Mouse (Mus musculus) MEL (cell line): ENCODE measurements at regions not wholly inside any gene's neighbourhood (a gene's known extent, or its start where the extent isn't known, plus 50 kb on each side); places are given as distances from the start of the nearest gene placed in this dataset.

ENCODE experiments used
- DNase-seq: peaks from one replicate; pipeline ENCODE4 v3.0.0; 2011; ENCODE audit warnings: low read depth, low spot score
- H3K27ac ChIP-seq: 2 replicates; pipeline ENCODE4 v1.5.1; 2012; ENCODE audit warnings: low read depth, mild to moderate bottlenecking, control low read depth, low read length, moderate library complexity; ENCODE audit not compliant: control insufficient read depth
- H3K27me3 ChIP-seq, 2 experiments: fragments of 150-350 bp in 1 of 2; sonication (generic) in 1 of 2; 2 replicates each; pipeline ENCODE4 v1.6.1; 2012; ENCODE audit warnings: low read length in 2 of 2, mild to moderate bottlenecking in 2 of 2, improper control_type of control experiment in 1 of 2, moderate library complexity in 1 of 2; ENCODE audit not compliant: insufficient read depth in 2 of 2, control insufficient read depth in 1 of 2
- H3K36me3 ChIP-seq, 2 experiments: 2 replicates each; pipeline ENCODE4 v1.6.1; 2012 to 2014; ENCODE audit warnings: low read length in 2 of 2, improper control_type of control experiment in 1 of 2, inconsistent platforms in 1 of 2, mild to moderate bottlenecking in 1 of 2; ENCODE audit not compliant: insufficient read depth in 2 of 2, control insufficient read depth in 1 of 2
- H3K4me1 ChIP-seq, 2 experiments: fragments of 150-350 bp in 1 of 2; sonication (generic) in 1 of 2; 2 replicates each; pipeline ENCODE4 v1.6.1; 2012; ENCODE audit warnings: low read length in 2 of 2, improper control_type of control experiment in 1 of 2, mild to moderate bottlenecking in 1 of 2; ENCODE audit not compliant: insufficient read depth in 2 of 2, control insufficient read depth in 1 of 2
- H3K4me3 ChIP-seq, 2 experiments: fragments of 150-350 bp in 1 of 2; sonication (generic) in 1 of 2; 2 replicates each; pipeline ENCODE4 v1.5.1; 2012; ENCODE audit warnings: low read depth in 2 of 2, low read length in 2 of 2, mild to moderate bottlenecking in 2 of 2, moderate library complexity in 2 of 2, control low read depth in 1 of 2, improper control_type of control experiment in 1 of 2; ENCODE audit not compliant: control insufficient read depth in 1 of 2, insufficient read depth in 1 of 2
- H3K79me2 ChIP-seq: 2 replicates; pipeline ENCODE4 v1.6.1; 2012; ENCODE audit warnings: mild to moderate bottlenecking, low read length, moderate library complexity; ENCODE audit not compliant: control insufficient read depth, poor library complexity, insufficient read depth
- H3K9ac ChIP-seq: 2 replicates; pipeline ENCODE4 v1.6.1; 2012; ENCODE audit warnings: low read depth, mild to moderate bottlenecking, control low read depth, low read length, moderate library complexity; ENCODE audit not compliant: control insufficient read depth, poor library complexity, severe bottlenecking
- H3K9me3 ChIP-seq: fragments of 150-350 bp; sonication (generic); replicated peaks from 2 replicates; pipeline ENCODE4 v1.6.1; 2012; ENCODE audit warnings: mild to moderate bottlenecking, low read length, improper control_type of control experiment, moderate library complexity; ENCODE audit not compliant: insufficient read depth
- BHLHE40 ChIP-seq: IDR thresholded peaks from 2 replicates; pipeline ENCODE4 v1.6.1; 2012; ENCODE audit warnings: low read depth, mild to moderate bottlenecking, inconsistent platforms, low read length, improper control_type of control experiment, borderline replicate concordance
- CHD1 ChIP-seq: IDR thresholded peaks from 2 replicates; pipeline ENCODE4 v1.6.1; 2012; ENCODE audit warnings: low read depth, mild to moderate bottlenecking, inconsistent platforms, low read length, improper control_type of control experiment
- CTCF ChIP-seq, 3 experiments: IDR thresholded peaks in 2 of 3; conservative IDR thresholded peaks in 1 of 3; 2 replicates each; pipeline ENCODE4 v1.5.1; 2011 to 2012; ENCODE audit warnings: low read length in 3 of 3, low read depth in 2 of 3, mild to moderate bottlenecking in 2 of 3, improper control_type of control experiment in 1 of 3, inconsistent platforms in 1 of 3, mixed read lengths in 1 of 3, moderate library complexity in 1 of 3; ENCODE audit not compliant: control insufficient read depth in 1 of 3, insufficient read depth in 1 of 3, poor library complexity in 1 of 3, severe bottlenecking in 1 of 3
- E2F4 ChIP-seq: IDR thresholded peaks from 2 replicates; pipeline ENCODE4 v1.6.1; 2011; ENCODE audit warnings: low read depth, low read length, improper control_type of control experiment, borderline replicate concordance
- ETS1 ChIP-seq: IDR thresholded peaks from 2 replicates; pipeline ENCODE4 v1.6.1; 2012; ENCODE audit warnings: low read depth, mild to moderate bottlenecking, inconsistent platforms, low read length, improper control_type of control experiment, moderate library complexity
- JUND ChIP-seq: IDR thresholded peaks from 2 replicates; pipeline ENCODE4 v1.6.1; 2011; ENCODE audit warnings: low read depth, mild to moderate bottlenecking, improper control_type of control experiment, low read length
- MAFK ChIP-seq: IDR thresholded peaks from 2 replicates; pipeline ENCODE4 v1.6.1; 2011; ENCODE audit warnings: low read depth, mild to moderate bottlenecking, low read length, improper control_type of control experiment, borderline replicate concordance
- MAX ChIP-seq: IDR thresholded peaks from 2 replicates; pipeline ENCODE4 v1.6.1; 2011; ENCODE audit warnings: low read length, improper control_type of control experiment
- MAZ ChIP-seq: IDR thresholded peaks from 2 replicates; pipeline ENCODE4 v1.6.1; 2012; ENCODE audit warnings: low read depth, mild to moderate bottlenecking, inconsistent platforms, low read length, improper control_type of control experiment
- MEF2A ChIP-seq: IDR thresholded peaks from 2 replicates; pipeline ENCODE4 v1.6.1; 2014; ENCODE audit warnings: low read depth, mild to moderate bottlenecking, inconsistent platforms, low read length, improper control_type of control experiment; ENCODE audit not compliant: poor library complexity, insufficient replicate concordance, severe bottlenecking; ENCODE audit errors: extremely low read depth
- MYC ChIP-seq: IDR thresholded peaks from 2 replicates; pipeline ENCODE4 v1.6.1; 2011; ENCODE audit warnings: low read depth, mild to moderate bottlenecking, low read length, improper control_type of control experiment, moderate library complexity
- NELFE ChIP-seq: IDR thresholded peaks from 2 replicates; pipeline ENCODE4 v1.6.1; 2011; ENCODE audit warnings: low read depth, low read length, improper control_type of control experiment
- POLR2AphosphoS2 ChIP-seq: IDR thresholded peaks from 2 replicates; pipeline ENCODE4 v1.6.1; 2011; ENCODE audit warnings: low read length, improper control_type of control experiment
- RAD21 ChIP-seq: IDR thresholded peaks from 2 replicates; pipeline ENCODE4 v1.6.1; 2011; ENCODE audit warnings: mild to moderate bottlenecking, low read depth, low read length, improper control_type of control experiment
- SMC3 ChIP-seq: IDR thresholded peaks from 2 replicates; pipeline ENCODE4 v1.6.1; 2011; ENCODE audit warnings: low read depth, low read length, improper control_type of control experiment
- TAL1 ChIP-seq: IDR thresholded peaks from 2 replicates; pipeline ENCODE4 v1.6.1; 2012; ENCODE audit warnings: mild to moderate bottlenecking, inconsistent platforms, low read length, moderate library complexity, mixed read lengths
- TCF12 ChIP-seq: IDR thresholded peaks from 2 replicates; pipeline ENCODE4 v1.6.1; 2014; ENCODE audit warnings: low read depth, mild to moderate bottlenecking, inconsistent platforms, low read length, improper control_type of control experiment, moderate library complexity
- UBTF ChIP-seq: IDR thresholded peaks from 2 replicates; pipeline ENCODE4 v1.6.1; 2012; ENCODE audit warnings: low read depth, mild to moderate bottlenecking, inconsistent platforms, low read length, improper control_type of control experiment, moderate library complexity, borderline replicate concordance; ENCODE audit not compliant: insufficient read depth
- USF1 ChIP-seq: IDR thresholded peaks from 2 replicates; pipeline ENCODE4 v1.6.1; 2014; ENCODE audit warnings: low read depth, mild to moderate bottlenecking, inconsistent platforms, low read length, improper control_type of control experiment, moderate library complexity
- USF2 ChIP-seq, 2 experiments: IDR thresholded peaks; 2 replicates each; pipeline ENCODE4 v1.6.1; 2011 to 2012; ENCODE audit warnings: improper control_type of control experiment in 2 of 2, low read length in 2 of 2, borderline replicate concordance in 1 of 2, inconsistent platforms in 1 of 2, low read depth in 1 of 2, mild to moderate bottlenecking in 1 of 2; ENCODE audit not compliant: insufficient read depth in 1 of 2
- ZC3H11A ChIP-seq: IDR thresholded peaks from 2 replicates; pipeline ENCODE4 v1.6.1; 2012; ENCODE audit warnings: low read depth, mild to moderate bottlenecking, inconsistent platforms, low read length, improper control_type of control experiment
- ZMIZ1 ChIP-seq: IDR thresholded peaks from 2 replicates; pipeline ENCODE4 v1.6.1; 2012; ENCODE audit warnings: low read depth, mild to moderate bottlenecking, inconsistent platforms, low read length, improper control_type of control experiment, moderate library complexity

GRCm38 (mm10) chr4:12339236-12339635 is 167.4 kb upstream of the Fam92a start:
- no peak for TF ChIP-seq E2F4
- no peak for TF ChIP-seq MAZ
- no peak for TF ChIP-seq MAX
- TF ChIP-seq ZMIZ1: no peak
- TF ChIP-seq TCF12: no peak
- no peak for TF ChIP-seq ZC3H11A
- TF ChIP-seq USF1: no peak
- no peak for TF ChIP-seq MYC
- TF ChIP-seq MEF2A: no peak
- no peak for TF ChIP-seq CHD1
- no peak for TF ChIP-seq POLR2AphosphoS2
- no peak for TF ChIP-seq ETS1
- no peak for TF ChIP-seq CTCF (IDR thresholded peaks at IDR 0.05 in 2 of 3, conservative IDR thresholded peaks at IDR 0.05 in 1 of 3; ENCODE audit: control insufficient read depth in 1 of 3, insufficient read depth in 1 of 3, low read depth in 2 of 3, low read length in 3 of 3, poor library complexity in 1 of 3, severe bottlenecking in 1 of 3)
- no peak for TF ChIP-seq BHLHE40
- TF ChIP-seq RAD21: no peak
- TF ChIP-seq NELFE: no peak
- TF ChIP-seq MAFK: no peak
- TF ChIP-seq USF2 (IDR thresholded peaks at IDR 0.05; ENCODE audit: borderline replicate concordance in 1 of 2, insufficient read depth in 1 of 2, low read depth in 1 of 2, low read length in 2 of 2): no peak
- no peaks in the 10 kb centered on the region for H3K36me3 ChIP-seq
- H3K4me1 ChIP-seq: no peaks in the 10 kb centered on the region
- DNase-seq: no peak
- H3K9ac ChIP-seq: no peak overlapping the region
- no peaks in the 10 kb centered on the region for H3K9me3 ChIP-seq
- H3K27ac ChIP-seq: no peak overlapping the region
- no peaks in the 10 kb centered on the region for H3K27me3 ChIP-seq
- no peaks in the 10 kb centered on the region for H3K79me2 ChIP-seq
- no peak overlapping the region for H3K4me3 ChIP-seq

- Histone ChIP-seq H3K79me2 (no peaks in the 10 kb centered on the region), H3K9me3 (no peaks in the 10 kb centered on the region), H3K27me3 (no peaks in the 10 kb centered on the region), H3K4me1 (no peaks in the 10 kb centered on the region), H3K36me3 (no peaks in the 10 kb centered on the region), H3K27ac (no peak overlapping the region), H3K4me3 (no peak overlapping the region), H3K9ac (no peak overlapping the region)
- no peak for TF ChIP-seq TAL1
- no peak for TF ChIP-seq SMC3
- no peak for TF ChIP-seq USF2 (IDR thresholded peaks at IDR 0.05; ENCODE audit: borderline replicate concordance in 1 of 2, insufficient read depth in 1 of 2, low read depth in 1 of 2, low read length in 2 of 2)
- no peak for TF ChIP-seq UBTF
- no peak for TF ChIP-seq JUND
- TF ChIP-seq CTCF (IDR thresholded peaks at IDR 0.05 in 2 of 3, conservative IDR thresholded peaks at IDR 0.05 in 1 of 3; ENCODE audit: control insufficient read depth in 1 of 3, insufficient read depth in 1 of 3, low read depth in 2 of 3, low read length in 3 of 3, poor library complexity in 1 of 3, severe bottlenecking in 1 of 3): no peak
- no peak for DNase-seq
Measured at GRCm38 (mm10) chr4:12334832-12335587, 163.2 kb upstream of the Fam92a start.
